Mouse (Mus musculus) bone marrow, adult 2 months (tissue): ENCODE data around the gene Atp11a.

Source experiments
- CTCF ChIP-seq: fragments of 200-500 bp; IDR thresholded peaks from 2 replicates; pipeline ENCODE4 v1.5.1; 2011; ENCODE audit warnings: low read length, control low read depth; ENCODE audit not compliant: control insufficient read depth, insufficient read depth
- POLR2A ChIP-seq: fragments of 200-500 bp; IDR thresholded peaks from 2 replicates; pipeline ENCODE4 v1.6.1; 2011; ENCODE audit warnings: low read depth, mild to moderate bottlenecking, control low read depth, low read length, borderline replicate concordance; ENCODE audit not compliant: control insufficient read depth

GRCm38 (mm10) chr8:12753054-12753453 is 3.8 kb upstream of the Atp11a start:
- TF ChIP-seq CTCF (no peak), POLR2A (no peak)
